Mouse (Mus musculus) embryonic facial prominence, embryonic 13.5 days (tissue): ENCODE measurements at regions not wholly inside any gene's neighbourhood (a gene's known extent, or its start where the extent isn't known, plus 50 kb on each side); places are given as distances from the start of the nearest gene placed in this dataset.

Experiments
- ATAC-seq: fragments of 200-750 bp; cut with Nextera tagmentation; 2 replicates; pipeline ENCODE4 v1.8.0; 2017; ENCODE audit warnings: low read depth; ENCODE audit not compliant: insufficient number of reproducible peaks, insufficient read depth, low FRiP score, low TSS enrichment
- H3K27ac ChIP-seq: fragments of 300-500 bp; sonication (generic); 2 replicates; pipeline ENCODE4 v1.5.1; 2015; ENCODE audit warnings: moderate library complexity, mild to moderate bottlenecking, inconsistent platforms
- H3K27me3 ChIP-seq: fragments of 300-500 bp; sonication (generic); 2 replicates; pipeline ENCODE4 v1.6.1; 2015; ENCODE audit warnings: mild to moderate bottlenecking, inconsistent platforms
- H3K36me3 ChIP-seq: fragments of 300-500 bp; sonication (generic); 2 replicates; pipeline ENCODE4 v1.6.1; 2015; ENCODE audit warnings: mild to moderate bottlenecking, inconsistent platforms
- H3K4me1 ChIP-seq: fragments of 300-500 bp; sonication (generic); 2 replicates; pipeline ENCODE4 v1.6.1; 2015; ENCODE audit warnings: inconsistent platforms
- H3K4me2 ChIP-seq: fragments of 300-500 bp; sonication (generic); 2 replicates; pipeline ENCODE4 v1.6.1; 2015; ENCODE audit warnings: moderate library complexity, mild to moderate bottlenecking, inconsistent platforms
- H3K4me3 ChIP-seq: fragments of 300-500 bp; sonication (generic); 2 replicates; pipeline ENCODE4 v1.5.1; 2015; ENCODE audit warnings: mild to moderate bottlenecking, inconsistent platforms
- H3K9ac ChIP-seq: fragments of 300-500 bp; sonication (generic); 2 replicates; pipeline ENCODE4 v1.6.1; 2015; ENCODE audit warnings: mild to moderate bottlenecking, inconsistent platforms
- H3K9me3 ChIP-seq: fragments of 300-500 bp; sonication (generic); 2 replicates; pipeline ENCODE4 v1.6.1; 2016; ENCODE audit warnings: inconsistent platforms
- WGBS: fragments of 180-500 bp; shearing (Covaris S2); methylation state at CpG from one replicate; pipeline ENCODE4 v1.1.7; 2015; ENCODE audit warnings: mixed read lengths; 5-methylcytosine and 5-hydroxymethylcytosine counted together

GRCm38 (mm10) chr8:115626396-115627136, 81.0 kb downstream of the Maf start:
- no peak for ATAC-seq
- 84% methylated on average over 7 of the region's 7 CpGs for WGBS
- H3K4me2 ChIP-seq, result no peak overlapping the region
- H3K36me3 ChIP-seq, result no peaks in the 10 kb centered on the region
- no peaks in the 10 kb centered on the region for H3K9me3 ChIP-seq
- H3K9ac ChIP-seq, result no peak overlapping the region
- no peaks in the 10 kb centered on the region for H3K4me1 ChIP-seq
- H3K27me3 ChIP-seq, result no peaks in the 10 kb centered on the region
- no peak overlapping the region for H3K27ac ChIP-seq
- no peak overlapping the region for H3K4me3 ChIP-seq

GRCm38 (mm10) chr8:115625072-115625471, 82.5 kb downstream of the Maf start:
- Histone ChIP-seq H3K9ac (no peak overlapping the region), H3K4me2 (no peak overlapping the region), H3K4me1 (no peaks in the 10 kb centered on the region), H3K27me3 (no peaks in the 10 kb centered on the region), H3K36me3 (no peaks in the 10 kb centered on the region), H3K4me3 (no peak overlapping the region), H3K27ac (no peak overlapping the region), H3K9me3 (no peaks in the 10 kb centered on the region)
- WGBS, result 80% methylated on average over 1 of the region's 1 CpGs
- ATAC-seq, result no peak

- H3K36me3 ChIP-seq, result no peaks in the 10 kb centered on the region
- no peak overlapping the region for H3K9ac ChIP-seq
- no peaks in the 10 kb centered on the region for H3K4me1 ChIP-seq
- H3K4me2 ChIP-seq, result no peak overlapping the region
- H3K27ac ChIP-seq, result no peak overlapping the region
- 86% methylated on average over 13 of the region's 13 CpGs for WGBS
- H3K4me3 ChIP-seq, result no peak overlapping the region
- H3K9me3 ChIP-seq, result no peaks in the 10 kb centered on the region
- no peak for ATAC-seq
- H3K27me3 ChIP-seq, result no peaks in the 10 kb centered on the region
These were observed 89.4 kb downstream of the Maf start for GRCm38 (mm10) chr8:115618049-115618760.

GRCm38 (mm10) chr8:115616871-115617605, 90.6 kb downstream of the Maf start:
- no peak overlapping the region for H3K27ac ChIP-seq
- WGBS, result 83% methylated on average over 9 of the region's 9 CpGs
- H3K27me3 ChIP-seq, result no peaks in the 10 kb centered on the region
- H3K9me3 ChIP-seq, result no peaks in the 10 kb centered on the region
- H3K4me1 ChIP-seq, result no peaks in the 10 kb centered on the region
- no peak for ATAC-seq
- no peak overlapping the region for H3K4me2 ChIP-seq
- H3K9ac ChIP-seq, result no peak overlapping the region
- no peak overlapping the region for H3K4me3 ChIP-seq
- no peaks in the 10 kb centered on the region for H3K36me3 ChIP-seq

GRCm38 (mm10) chr8:115613946-115614584, 93.5 kb downstream of the Maf start:
- Histone ChIP-seq H3K9me3 (no peaks in the 10 kb centered on the region), H3K9ac (no peak overlapping the region), H3K27ac (no peak overlapping the region), H3K4me2 (no peak overlapping the region), H3K36me3 (no peaks in the 10 kb centered on the region), H3K4me1 (no peaks in the 10 kb centered on the region), H3K27me3 (no peaks in the 10 kb centered on the region), H3K4me3 (no peak overlapping the region)
- WGBS, result 65% methylated on average over 5 of the region's 5 CpGs
- no peak for ATAC-seq

- H3K4me1 ChIP-seq, result no peaks in the 10 kb centered on the region
- no peak for ATAC-seq
- no peak overlapping the region for H3K4me3 ChIP-seq
- H3K27ac ChIP-seq, result no peak overlapping the region
- no peak overlapping the region for H3K4me2 ChIP-seq
- no peak overlapping the region for H3K9ac ChIP-seq
- no peaks in the 10 kb centered on the region for H3K9me3 ChIP-seq
- H3K36me3 ChIP-seq, result no peaks in the 10 kb centered on the region
- no peaks in the 10 kb centered on the region for H3K27me3 ChIP-seq
- 79% methylated on average over 3 of the region's 3 CpGs for WGBS
These were observed 95.5 kb downstream of the Maf start for GRCm38 (mm10) chr8:115612119-115612518.

- H3K4me1 ChIP-seq, result peaks cover 8% of the 10 kb centered on the region
- H3K4me3 ChIP-seq, result no peak overlapping the region
- no peaks in the 10 kb centered on the region for H3K9me3 ChIP-seq
- no peak overlapping the region for H3K27ac ChIP-seq
- no peak overlapping the region for H3K4me2 ChIP-seq
- H3K9ac ChIP-seq, result no peak overlapping the region
- no peak for ATAC-seq
- no peaks in the 10 kb centered on the region for H3K36me3 ChIP-seq
- no peaks in the 10 kb centered on the region for H3K27me3 ChIP-seq
- 83% methylated on average over 6 of the region's 6 CpGs for WGBS
These were observed 107.8 kb downstream of the Maf start for GRCm38 (mm10) chr8:115599771-115600170.

GRCm38 (mm10) chr8:115597226-115597953, 110.2 kb downstream of the Maf start:
- H3K9ac ChIP-seq, result peak overlapping the region; percentile 28; the same call in 1 of the 2 replicates
- H3K4me3 ChIP-seq, result no peak overlapping the region
- WGBS, result 44% methylated on average over 10 of the region's 10 CpGs
- peaks cover 8% of the 10 kb centered on the region for H3K4me1 ChIP-seq
- no peak for ATAC-seq
- peak overlapping the region; percentile 9; the same call in 1 of the 2 replicates for H3K4me2 ChIP-seq
- no peaks in the 10 kb centered on the region for H3K36me3 ChIP-seq
- H3K27me3 ChIP-seq, result no peaks in the 10 kb centered on the region
- no peaks in the 10 kb centered on the region for H3K9me3 ChIP-seq
- H3K27ac ChIP-seq, result no peak overlapping the region

- Histone ChIP-seq H3K9ac (no peak overlapping the region), H3K27me3 (no peaks in the 10 kb centered on the region), H3K9me3 (no peaks in the 10 kb centered on the region), H3K4me1 (no peaks in the 10 kb centered on the region), H3K27ac (no peak overlapping the region), H3K4me2 (no peak overlapping the region), H3K4me3 (no peak overlapping the region), H3K36me3 (no peaks in the 10 kb centered on the region)
- ATAC-seq, result no peak
- WGBS, result 90% methylated on average over 2 of the region's 2 CpGs
These were observed 117.9 kb downstream of the Maf start for GRCm38 (mm10) chr8:115589721-115590120.

GRCm38 (mm10) chr8:115589076-115589475, 118.5 kb downstream of the Maf start:
- Histone ChIP-seq H3K9ac (no peak overlapping the region), H3K9me3 (no peaks in the 10 kb centered on the region), H3K4me1 (no peaks in the 10 kb centered on the region), H3K27me3 (no peaks in the 10 kb centered on the region), H3K4me3 (no peak overlapping the region), H3K4me2 (no peak overlapping the region), H3K36me3 (no peaks in the 10 kb centered on the region), H3K27ac (no peak overlapping the region)
- 89% methylated on average over 2 of the region's 2 CpGs for WGBS
- ATAC-seq, result no peak

- no peak overlapping the region for H3K9ac ChIP-seq
- ATAC-seq, result no peak
- no peaks in the 10 kb centered on the region for H3K9me3 ChIP-seq
- H3K4me1 ChIP-seq, result no peaks in the 10 kb centered on the region
- H3K4me3 ChIP-seq, result no peak overlapping the region
- no peaks in the 10 kb centered on the region for H3K36me3 ChIP-seq
- H3K4me2 ChIP-seq, result no peak overlapping the region
- 62% methylated on average over 8 of the region's 8 CpGs for WGBS
- no peak overlapping the region for H3K27ac ChIP-seq
- H3K27me3 ChIP-seq, result no peaks in the 10 kb centered on the region
These were observed 123.2 kb downstream of the Maf start for GRCm38 (mm10) chr8:115584311-115584907.
